Mouse (Mus musculus): ENCODE results near the gene Rhoa. TPM values are rescaled to one million over a fixed set of nuclear protein-coding genes. Genes with fewer than 3 reads are reported as not detected.
A peak's percentile ranks its signal among the peaks of the same experiment; 100 is the strongest.

Gene Rhoa
- total RNA-seq (2021): 100 to 1,000 TPM; 363 to 383 TPM
- long read RNA-seq, experiment 1, full-length matches to known transcripts: 582 of 640 reads
- long read RNA-seq, experiment 1, partial matches to known transcripts: 9 of 640 reads
- long read RNA-seq, experiment 1, other reads (novel, unspliced or antisense): 49 of 640 reads
- long read RNA-seq, experiment 2, transcript Rhoa-201 (6 exons, 2,197 nt): major isoform, 121 of 144 reads
- long read RNA-seq, experiment 2, transcript Rhoa-205 (6 exons, 852 nt): minor isoform, 6 of 144 reads
- long read RNA-seq, experiment 2, partial matches to known transcripts: 1 of 144 reads
- long read RNA-seq, experiment 2, other reads (novel, unspliced or antisense): 16 of 144 reads

DNA sequence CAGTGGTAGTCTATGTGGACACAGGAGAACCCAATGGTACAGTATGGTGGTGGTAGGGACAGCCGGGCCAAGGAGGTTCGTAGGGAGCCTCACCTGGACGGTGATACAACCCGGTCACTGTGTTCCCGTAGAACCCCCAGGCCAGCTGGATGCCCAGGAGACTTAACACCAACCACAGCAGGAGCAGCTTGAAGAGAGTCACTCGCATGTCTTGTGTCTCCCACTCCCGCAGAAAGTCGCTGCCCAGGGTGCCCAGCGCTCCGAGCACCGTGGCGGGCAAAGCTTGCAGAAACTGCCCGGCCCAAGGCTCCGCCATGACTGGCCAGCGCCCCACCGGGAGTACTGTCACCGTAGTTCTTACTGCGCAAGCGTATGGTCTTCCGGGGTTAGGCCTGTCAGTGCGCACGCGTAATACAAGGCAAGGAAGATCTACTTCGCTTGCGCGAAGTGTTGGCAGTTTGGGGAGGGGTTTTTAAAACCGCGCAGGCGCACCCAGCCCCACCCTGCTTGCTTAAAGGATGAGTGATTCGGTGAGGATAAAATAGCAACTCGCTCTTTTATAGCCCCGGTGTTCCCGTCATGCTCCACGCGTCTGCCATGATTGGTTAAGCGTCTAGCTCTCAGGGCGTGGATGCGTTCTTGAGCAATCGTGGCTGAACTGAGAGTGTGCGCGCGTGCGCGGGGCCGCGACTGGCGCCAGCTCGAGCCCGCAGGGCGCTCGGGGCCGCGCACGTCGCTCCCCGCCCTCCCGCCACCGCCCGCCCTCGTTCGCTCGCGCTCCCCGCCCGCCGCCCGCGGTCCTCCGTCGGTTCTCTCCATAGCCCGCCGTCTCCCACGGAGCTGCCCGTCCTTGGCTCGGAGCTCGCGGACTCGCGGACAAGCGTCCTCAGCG, at the start of gene Rhoa, which contains the start of gene Tcta:
TSS of gene Rhoa (plus strand) at position 501 of the 892 bp plus-strand sequence.
TSS of gene Tcta (minus strand) at position 532 of the 892 bp plus-strand sequence.
- peak; percentile 98 for DNase-seq

DNA sequence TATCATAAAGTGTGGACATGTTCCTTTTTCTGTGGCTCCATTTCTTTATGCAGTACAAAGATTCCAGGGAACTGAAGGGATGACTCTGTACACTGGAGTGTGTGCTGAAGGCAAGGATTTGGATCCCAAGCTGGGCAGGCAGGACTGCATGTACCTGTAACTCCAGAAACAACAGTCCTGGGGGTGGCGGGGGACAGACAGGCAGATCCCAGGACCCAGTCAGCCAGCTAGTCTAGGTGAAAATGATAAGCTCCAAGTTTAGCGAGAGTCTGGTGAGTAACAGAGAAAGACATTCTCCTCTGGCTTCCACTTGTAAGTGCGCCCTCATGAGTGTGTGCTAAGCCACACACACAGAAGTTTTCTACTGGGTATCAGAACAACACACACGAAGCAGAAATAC, 45.4 kb upstream of the Rhoa start:
- no peak for DNase-seq

DNA sequence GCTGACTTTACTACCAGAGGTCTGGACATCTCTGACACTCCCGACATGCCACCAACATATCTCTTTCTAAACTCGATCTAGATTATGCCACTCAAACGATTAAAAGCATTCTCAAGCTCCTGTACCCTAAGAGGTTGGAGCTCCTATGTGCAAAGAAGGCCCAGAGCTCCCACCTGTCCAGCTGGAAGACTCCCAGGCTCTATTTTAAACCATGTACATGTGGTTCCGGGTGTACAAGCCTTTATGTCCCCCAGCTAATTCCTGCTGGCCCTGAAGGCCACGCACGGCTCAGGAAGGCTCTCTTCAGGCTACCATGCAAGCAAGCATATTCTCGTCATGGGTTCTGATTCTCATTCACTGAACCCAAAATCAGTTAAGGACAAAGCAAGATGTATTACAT, 44.1 kb upstream of the Rhoa start:
- no peak for DNase-seq

DNA sequence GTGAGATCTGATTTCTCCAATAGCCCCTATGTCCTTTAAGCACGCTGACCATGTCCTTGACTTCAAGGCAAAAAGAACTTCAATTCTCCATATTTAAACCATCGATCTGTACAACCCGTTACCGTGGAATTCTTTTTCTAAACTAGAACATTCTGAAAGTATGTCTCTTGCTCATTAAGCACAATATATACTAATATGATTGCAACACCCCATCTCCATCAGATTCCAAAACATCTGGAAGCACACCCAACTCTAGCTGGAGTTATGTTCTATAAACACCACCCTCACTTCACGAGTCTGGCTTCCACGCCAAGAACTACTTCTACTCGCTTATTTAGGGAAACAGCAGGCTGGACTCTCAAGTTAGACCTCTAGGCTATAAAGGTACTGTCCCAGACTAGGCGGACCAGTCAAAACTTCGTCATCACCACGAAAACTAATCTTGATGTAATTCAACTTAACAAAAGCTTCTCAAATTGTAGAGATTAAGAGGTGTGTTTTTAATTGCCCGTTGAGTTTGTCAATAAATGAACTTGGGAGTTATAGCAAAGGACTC, 43.4 kb upstream of the Rhoa start:
- DNase-seq: no peak

DNA sequence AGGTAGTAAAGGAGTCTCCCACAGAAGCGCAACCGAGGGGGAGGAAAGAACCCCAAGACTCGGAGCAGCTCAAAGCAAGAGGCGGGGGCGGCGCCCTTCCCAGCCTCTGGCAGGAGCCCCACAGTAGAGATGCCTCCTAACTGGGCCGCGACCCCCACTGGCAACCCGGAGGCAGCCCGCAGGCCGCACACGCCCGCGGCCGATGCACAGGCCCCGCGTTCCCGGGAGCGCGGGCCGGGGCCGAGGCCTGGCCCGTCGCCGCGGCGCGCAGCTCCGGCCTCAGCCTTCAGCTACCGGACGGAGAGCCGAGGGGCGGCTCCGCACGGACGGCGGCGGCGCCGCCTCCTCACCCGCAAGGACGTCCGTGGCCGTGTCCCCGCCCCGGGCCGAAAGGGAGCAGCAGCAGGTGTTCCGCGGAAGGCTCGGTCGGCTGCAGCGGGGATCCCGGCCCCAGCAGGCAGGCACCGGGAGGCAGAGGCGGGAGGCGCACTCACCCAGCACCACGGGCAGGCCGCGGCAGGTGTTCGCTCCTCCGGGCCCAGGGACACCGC, 42.7 kb upstream of the Rhoa start:
- peak; percentile 83 to 85 for DNase-seq

DNA sequence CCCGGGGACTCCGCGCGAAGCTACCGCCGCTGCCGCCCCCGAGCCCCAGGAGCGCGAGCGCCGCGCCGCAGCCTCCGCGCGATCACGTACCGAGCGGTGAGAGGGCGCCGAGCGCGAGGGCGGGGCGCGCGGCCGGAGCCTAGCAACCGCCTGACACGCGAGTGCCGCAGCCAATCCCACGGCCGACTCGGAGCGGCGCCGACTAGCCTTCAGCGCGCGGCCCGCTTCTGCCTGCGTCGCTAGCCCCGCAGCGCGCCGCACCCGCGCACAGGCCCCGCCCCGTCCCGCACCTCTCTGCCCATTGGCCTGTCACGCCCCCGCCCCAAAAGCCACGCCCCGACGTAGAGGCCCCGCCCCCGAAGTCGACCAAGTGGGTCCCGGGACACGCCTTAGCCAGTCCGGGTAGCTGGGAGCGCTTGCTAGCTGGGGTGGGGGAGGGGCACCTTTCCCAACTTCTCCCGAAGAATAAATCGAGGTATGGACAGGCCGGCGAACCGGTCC, 42.2 kb upstream of the Rhoa start, which contains the start of gene Dag1:
TSS of gene Dag1 (minus strand) at position 269 of the 501 bp plus-strand sequence.
- peak; percentile 99 to 100 for DNase-seq

DNA sequence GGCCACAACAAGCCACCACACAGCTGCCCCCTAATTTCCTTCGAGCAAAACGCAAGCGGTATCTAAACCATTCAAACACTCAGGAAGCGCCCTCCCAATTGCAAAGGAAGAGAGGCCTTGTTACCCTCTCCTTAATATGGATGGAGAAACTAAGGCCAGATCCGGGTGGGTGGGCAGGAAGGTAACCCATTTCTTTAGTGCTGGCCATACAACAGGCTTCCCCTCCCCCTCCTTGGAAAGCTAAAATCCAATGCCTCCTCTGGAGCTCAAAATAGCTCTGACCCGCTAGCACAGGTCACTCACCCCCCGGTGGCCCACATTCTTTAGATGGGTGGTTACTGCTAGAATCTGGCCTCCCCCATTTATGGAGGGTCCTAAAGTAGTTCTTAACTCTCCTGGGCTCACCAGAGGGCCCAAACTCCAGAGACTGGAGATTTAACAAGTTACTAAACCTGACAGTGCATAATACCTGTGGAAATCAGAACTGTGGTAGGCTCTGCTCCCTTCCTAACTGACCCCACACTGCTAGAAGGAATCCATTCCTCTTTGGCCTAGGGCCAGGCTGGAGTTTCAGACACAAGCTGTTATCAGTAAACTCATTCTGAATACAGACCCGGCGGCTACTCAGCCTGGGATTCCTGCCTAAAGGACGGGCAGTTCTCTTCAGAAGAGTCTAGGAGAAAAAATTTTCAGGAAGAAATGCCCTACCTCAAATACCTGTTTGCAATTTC, 41.6 kb upstream of the Rhoa start:
- peak; percentile 50 to 71 for DNase-seq

DNA sequence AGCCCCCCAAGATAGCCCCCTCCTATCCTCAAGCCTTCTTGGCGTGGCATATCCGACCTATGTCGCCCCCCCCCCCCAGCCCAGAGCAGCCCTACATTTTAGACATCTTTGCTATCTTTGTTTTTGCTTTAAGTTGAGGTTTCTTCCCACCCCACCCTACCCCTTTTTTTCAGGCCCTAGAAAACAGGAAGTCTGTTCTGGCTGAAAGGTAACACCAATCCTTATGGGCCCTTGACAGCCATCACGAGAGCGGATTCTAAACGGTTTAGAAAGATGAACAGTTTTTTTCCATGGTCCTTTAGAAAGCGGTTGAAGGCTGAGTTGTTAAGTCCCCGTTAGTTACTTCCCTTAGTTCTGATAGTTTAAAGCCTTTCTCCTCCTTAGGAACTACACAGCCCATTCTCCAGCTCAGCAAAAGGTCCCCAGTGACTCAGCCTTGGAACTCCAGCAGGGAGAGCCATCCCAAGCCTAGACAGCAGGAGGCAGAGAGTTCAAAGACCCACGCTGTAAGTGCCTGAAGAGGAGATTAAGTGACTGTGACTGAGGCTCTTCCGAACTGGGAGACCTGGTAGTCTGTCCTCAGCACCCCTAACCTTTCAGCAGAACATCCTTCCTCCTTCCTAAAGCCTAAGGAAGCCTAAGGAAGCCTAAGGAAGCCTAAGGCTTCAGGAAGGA, 39.5 kb upstream of the Rhoa start:
- no peak for DNase-seq

DNA sequence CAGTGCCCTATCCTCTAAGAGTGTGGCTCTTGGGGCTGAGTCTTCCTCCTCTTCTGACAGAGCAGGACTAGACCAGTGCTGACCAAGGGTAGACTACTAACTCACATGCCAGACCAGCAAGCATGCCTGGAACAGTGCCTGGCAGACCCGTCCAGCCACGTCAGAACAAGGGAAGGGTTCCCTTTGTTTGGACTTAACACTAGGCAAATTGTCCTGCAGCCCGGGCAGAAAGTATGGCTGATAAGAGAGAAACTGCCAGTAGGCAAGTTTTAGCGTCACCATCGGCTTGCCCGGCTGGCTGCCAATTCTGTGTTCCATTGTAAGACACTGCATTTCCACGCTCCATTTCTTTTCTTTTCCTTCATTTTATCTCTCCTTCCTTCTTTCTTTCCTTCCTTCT, 38.2 kb upstream of the Rhoa start:
- DNase-seq: no peak

DNA sequence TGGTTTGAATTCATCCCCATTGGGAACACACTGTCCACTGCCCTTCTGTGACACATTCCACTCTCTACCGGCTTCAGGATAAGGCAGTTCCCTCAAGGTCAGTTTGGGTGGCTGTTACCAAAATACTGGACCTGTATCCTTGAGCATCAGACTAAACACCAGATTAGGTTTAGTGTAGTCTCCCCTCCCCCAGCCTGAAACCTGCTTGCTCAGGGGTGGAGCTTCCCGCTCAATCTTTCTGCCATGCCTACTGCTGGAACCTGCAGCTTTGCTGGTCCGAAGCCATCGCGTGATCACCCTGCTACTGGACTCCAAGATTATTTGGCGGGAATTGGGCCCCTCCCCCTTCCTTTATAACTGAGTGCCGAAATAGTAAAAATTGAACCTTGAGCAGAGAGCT, 37.2 kb upstream of the Rhoa start:
- peak in 1 of 2 experiments; percentile 64 for DNase-seq

DNA sequence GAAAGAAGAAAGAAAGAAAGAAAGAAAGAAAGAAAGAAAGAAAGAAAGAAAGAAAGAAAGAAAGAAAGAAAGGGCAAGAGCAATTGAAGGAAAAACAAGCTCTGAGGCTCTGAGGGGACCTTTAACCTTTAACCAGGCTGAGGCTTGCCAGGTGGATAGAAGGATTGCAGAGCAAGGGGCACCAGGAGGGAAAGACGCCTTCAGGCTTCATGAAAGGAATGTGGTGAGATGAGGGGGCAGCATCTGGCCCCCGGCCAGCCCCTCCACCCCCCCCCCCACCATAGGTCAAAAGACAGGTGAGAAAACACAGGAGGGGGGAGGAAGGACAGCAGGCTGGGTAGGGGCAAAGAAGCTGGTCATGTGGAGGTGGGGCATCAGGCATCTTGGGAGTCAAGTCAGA, 34.0 kb upstream of the Rhoa start:
- DNase-seq: no peak

DNA sequence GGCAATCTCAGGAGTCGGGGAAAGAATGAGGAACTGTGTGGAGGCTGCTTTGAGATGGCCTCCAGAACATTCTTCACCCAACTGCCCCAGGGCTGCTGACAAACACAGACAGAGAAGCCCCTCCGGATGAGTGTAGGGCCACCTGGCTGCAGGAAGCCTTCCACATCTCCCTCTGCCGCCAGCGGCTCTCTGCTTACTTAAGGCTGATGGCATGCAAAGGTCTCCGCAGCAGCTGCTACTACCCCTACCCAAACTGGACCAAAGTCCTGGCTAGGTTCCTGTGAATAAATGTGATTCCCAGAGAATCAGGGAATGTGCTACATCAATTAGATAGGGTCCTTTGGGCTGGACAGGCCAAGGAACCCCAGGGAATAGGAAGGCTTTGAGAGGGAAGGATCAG, 33.2 kb upstream of the Rhoa start:
- no peak for DNase-seq

DNA sequence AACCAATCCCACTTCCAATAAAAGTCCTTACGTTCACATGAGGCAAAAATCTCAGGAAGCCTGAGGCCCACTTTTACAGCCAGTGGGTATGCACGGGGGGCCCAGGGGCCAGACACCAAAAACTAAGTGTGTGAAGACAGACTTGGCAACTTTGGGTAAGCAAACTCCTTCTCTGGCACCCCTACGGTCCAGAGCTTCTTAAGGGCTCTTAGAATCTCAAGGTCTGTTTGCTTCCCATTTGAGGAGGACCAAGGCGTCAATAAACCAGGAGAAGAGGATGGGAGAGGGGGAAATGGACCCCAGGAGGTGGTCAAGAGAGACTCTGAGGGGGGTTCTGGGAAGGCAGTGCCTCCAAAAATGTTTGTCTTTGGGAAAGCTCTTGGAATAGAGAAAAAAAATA, 32.4 kb upstream of the Rhoa start:
- DNase-seq: no peak

DNA sequence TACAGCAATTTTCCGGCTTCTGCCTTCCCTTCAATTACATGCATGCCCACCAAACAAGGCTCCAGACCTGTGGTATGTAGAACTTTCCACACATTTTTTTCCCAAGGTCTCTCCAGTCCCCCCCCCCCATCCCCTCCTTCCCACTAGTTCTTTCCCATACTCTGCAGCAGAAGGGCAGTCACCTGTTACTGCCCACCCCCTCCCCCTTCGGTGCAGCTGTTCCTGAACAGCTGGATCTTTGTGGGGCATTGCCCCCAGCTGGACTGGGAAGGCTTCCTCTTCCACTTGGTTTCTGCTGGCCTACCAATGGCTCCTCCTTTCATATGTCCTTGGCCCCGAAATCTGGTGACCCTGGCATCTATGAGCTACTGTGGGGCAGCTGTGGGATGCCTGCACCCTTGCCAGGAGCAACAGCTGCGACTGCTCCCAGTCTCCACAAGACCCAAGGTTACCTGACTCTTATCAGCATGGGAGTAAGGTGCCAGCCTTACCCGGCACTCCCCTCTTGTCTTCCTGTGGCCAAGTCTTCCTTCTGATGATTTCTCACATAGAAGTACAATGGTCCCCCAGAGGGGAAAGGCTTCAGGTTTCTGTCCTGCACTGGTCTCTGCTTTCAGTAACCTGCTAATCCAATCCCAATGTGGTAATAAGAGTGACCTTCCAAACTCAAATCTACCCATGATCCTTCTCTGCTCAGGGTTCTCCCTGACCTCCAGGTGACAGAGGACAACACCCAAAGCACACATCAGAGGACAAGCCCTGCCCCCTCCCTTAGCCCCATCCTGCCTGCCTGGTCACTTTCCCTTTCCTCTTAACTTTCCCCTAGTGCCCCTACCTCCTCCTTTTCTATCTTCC, 31.2 kb upstream of the Rhoa start:
- DNase-seq: peak; percentile 78 to 79

DNA sequence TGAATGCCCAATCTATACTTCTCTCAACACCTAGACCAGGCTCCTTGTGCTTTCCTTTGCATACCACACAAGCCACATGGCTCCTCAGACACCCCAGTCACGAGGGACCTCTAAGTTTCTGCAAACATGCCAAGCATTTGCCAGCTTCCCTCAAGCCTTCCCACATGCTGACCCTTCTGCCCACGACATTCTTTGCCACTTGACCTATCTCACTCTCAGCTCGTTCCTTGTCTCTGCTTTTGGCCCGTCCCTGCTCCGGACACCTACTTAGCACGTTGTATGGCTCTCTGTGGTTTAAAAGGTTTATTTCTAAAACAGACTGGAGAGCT, 30.6 kb upstream of the Rhoa start:
- no peak for DNase-seq

DNA sequence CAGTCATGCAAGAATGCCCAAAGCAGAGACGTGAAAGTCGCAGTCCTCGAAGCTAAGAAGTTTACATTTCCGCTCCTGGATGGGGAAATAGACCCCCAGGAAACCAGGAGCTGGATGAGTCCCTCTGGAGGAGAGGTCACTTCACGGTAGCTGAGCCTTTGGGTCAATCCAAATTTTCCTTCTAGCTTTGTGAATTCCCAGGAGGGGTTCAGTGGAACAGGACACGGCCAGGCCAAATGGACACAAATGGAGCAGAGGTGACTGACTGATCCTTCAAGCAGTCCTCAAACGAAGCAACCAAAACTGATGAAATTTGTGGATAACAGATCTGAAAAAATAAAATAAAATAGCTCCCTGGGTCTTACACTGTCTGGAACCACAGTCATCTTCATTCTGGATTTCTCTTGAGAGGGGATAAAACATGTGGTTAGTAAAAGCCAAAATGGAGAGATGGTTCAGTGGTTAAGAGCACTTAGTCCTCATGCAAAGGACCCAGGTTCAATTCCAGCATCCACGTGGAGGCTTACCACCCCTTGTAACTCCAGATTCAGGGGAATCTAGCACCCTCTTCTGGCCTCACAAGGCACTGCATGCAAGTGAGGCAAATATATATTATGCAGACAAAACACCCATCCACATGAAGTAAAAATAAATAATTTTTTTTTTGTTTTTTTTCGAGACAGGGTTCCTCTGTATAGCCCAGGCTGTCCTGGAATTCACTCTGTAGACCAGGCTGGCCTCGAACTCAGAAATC, 27.1 kb upstream of the Rhoa start:
- DNase-seq: peak; percentile 46 to 54

DNA sequence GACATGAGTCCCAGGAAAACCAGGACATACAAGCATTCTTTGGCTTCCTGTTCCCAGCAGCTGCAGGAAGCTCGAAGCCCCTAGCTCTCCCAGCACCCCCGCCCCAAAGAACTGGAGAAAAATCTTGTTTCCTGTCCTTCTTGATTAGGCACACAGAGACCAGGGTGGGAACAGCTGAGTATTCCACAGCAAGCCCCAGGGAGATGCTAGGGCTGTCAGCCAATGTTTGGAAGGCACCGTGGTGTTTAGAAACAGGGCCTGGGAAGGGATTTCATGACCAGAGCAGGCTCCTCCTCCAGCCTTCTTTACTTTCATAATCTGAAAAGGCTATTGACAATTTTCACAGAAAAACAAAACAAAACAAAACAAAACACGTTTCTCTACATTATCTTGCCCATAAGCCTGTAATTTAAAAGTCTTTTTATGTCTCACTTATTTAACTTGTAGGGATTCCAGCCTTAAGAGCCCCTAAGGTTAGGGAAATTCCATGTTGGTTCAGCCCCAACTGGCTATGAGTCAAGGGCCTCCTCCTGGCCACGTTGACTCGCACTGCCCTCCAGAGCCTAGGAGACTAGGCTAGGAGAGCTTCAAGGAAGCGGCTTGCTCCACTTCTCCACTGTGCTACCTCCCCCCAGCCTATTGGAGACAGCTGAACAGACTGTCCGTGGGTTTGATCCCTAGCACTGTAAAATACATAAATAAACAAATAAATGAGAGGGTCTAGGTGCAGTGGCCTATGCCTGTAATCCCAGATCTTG, 25.7 kb upstream of the Rhoa start:
- DNase-seq: peak; percentile 71 to 76

DNA sequence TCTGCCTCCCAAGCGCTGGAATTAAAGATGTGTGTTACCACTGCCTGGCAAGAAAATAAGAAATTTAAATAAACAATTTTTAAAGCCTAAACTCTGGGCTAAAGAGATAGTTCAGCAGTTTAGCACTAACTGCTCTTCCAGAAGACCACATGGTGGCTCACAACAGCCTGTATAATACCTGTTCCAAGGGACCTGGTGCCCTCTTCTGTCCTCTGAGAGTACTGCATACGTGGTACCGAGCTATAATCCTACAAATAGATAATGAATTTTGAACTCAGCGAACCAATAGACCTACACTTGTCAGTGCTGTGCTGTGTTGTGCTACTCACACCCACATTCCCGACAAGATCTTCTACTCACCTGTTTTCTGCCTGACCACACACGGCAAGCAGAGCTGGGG, 21.5 kb upstream of the Rhoa start:
- DNase-seq: peak; percentile 74 to 86
